Mouse (Mus musculus): ENCODE results near the gene Bmp2k. TPM values are rescaled to one million over a fixed set of nuclear protein-coding genes. Genes with fewer than 3 reads are reported as not detected.
A peak's percentile ranks its signal among the peaks of the same experiment; 100 is the strongest.
"Not testable (repeated sequence)": the region's sequence is repeated elsewhere in the genome, so short reads cannot be mapped to it uniquely, and the experiment has no call there.

Bmp2k gene
- polyA plus RNA-seq, 1 experiment from 2014 or later: 8.4 TPM

DNA sequence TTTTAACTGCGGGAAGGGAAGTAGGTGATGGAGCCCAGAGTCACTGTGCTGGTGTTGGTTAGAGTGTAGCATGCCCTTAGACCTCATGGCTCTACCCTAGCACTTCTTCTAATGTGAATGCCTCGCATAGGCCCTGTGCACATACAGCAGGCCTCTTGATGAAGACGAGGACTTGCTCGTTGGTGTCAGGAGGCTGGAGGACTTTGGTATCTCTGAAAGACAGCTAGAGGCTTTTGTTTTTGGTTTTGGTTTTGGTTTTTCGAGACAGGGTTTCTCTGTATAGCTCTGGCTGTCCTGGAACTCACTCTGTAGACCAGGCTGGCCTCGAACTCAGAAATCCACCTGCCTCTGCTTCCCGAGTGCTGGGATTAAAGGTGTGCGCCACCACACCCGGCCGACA lies 11.7 kb downstream of the Bmp2k start:
- not testable (repeated sequence) for ATAC-seq (replicated peaks); H3K9me3 ChIP-seq; H3K27me3 ChIP-seq; H3K4me3 ChIP-seq; H3K9ac ChIP-seq (replicated peaks); H3K27ac ChIP-seq (replicated peaks); H3K4me2 ChIP-seq (replicated peaks); H3K4me1 ChIP-seq; H3K36me3 ChIP-seq
- WGBS: 93% methylated on average over 10 of the region's 10 CpGs

DNA sequence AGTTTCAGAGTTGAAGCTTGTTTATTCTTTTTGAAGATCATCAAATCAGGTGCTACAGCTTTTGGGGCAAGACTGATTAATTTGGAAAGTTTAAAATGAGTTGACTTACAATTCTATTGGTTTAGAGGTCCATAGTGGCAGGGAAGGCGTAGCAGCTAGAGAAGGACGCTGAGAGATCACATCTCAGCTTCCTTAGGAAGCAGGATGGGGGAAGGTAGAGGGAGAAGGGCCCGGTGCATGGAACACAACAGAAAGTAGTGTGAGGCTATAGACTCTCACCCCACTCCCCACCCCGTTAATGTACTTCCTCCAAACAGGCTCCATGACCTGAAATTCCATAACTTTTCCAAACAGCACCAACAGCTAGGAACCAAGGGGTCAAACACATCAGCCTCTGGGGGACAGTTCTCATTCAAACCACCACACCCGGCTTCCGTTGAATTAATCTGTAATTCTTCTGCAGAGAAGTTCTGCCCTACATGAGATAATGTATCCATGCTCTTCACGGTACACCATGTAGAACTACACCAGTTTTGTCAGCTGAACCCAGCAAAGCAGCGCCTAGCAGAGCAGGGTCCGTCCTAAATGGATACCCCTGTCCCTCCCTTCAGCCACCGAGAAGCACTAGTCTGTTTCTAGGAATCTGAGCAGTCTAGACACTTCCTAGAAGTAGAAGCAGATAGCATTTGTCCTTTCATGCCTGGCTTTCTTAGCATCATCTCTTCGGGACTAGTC lies 12.3 kb downstream of the Bmp2k start:
- Histone ChIP-seq H3K27me3 (no peaks in the 10 kb centered on the region), H3K36me3 (no peaks in the 10 kb centered on the region), H3K27ac (replicated peaks) (no peak overlapping the region), H3K4me2 (replicated peaks) (no peak overlapping the region), H3K4me1 (0 out of 2 replicates have a peak, but pooled peaks cover 2% of the 10 kb centered on the region), H3K4me3 (no peak overlapping the region), H3K9me3 (no peaks in the 10 kb centered on the region), H3K9ac (replicated peaks) (no peak overlapping the region)
- no peak for ATAC-seq (replicated peaks)
- WGBS: 92% methylated on average over 11 of the region's 11 CpGs

GRCm38 (mm10) chr5:97015781-97016508 lies 18.5 kb downstream of the Bmp2k start:
- Histone ChIP-seq H3K4me2 (replicated peaks) (no peak overlapping the region), H3K4me1 (peaks cover 27% of the 10 kb centered on the region), H3K9ac (replicated peaks) (no peak overlapping the region), H3K4me3 (no peak overlapping the region), H3K27me3 (no peaks in the 10 kb centered on the region), H3K27ac (replicated peaks) (peak overlapping the region; percentile 51), H3K9me3 (no peaks in the 10 kb centered on the region), H3K36me3 (no peaks in the 10 kb centered on the region)
- 69% methylated on average over 11 of the region's 11 CpGs for WGBS
- ATAC-seq (replicated peaks): peak; percentile 67

GRCm38 (mm10) chr5:97016842-97017577 lies 19.5 kb downstream of the Bmp2k start:
- Histone ChIP-seq H3K27me3 (no peaks in the 10 kb centered on the region), H3K36me3 (no peaks in the 10 kb centered on the region), H3K9me3 (no peaks in the 10 kb centered on the region), H3K4me1 (peaks cover 27% of the 10 kb centered on the region), H3K9ac (replicated peaks) (no peak overlapping the region), H3K4me3 (no peak overlapping the region), H3K27ac (replicated peaks) (peak overlapping the region; percentile 48), H3K4me2 (replicated peaks) (no peak overlapping the region)
- no peak for ATAC-seq (replicated peaks)
- WGBS: 64% methylated on average over 9 of the region's 9 CpGs

- H3K9ac ChIP-seq (replicated peaks): no peak overlapping the region
- no peaks in the 10 kb centered on the region for H3K4me1 ChIP-seq
- no peaks in the 10 kb centered on the region for H3K9me3 ChIP-seq
- 74% methylated on average over 15 of the region's 15 CpGs for WGBS
- H3K4me3 ChIP-seq: no peak overlapping the region
- H3K27me3 ChIP-seq: no peaks in the 10 kb centered on the region
- H3K27ac ChIP-seq (replicated peaks): no peak overlapping the region
- no peak for ATAC-seq (replicated peaks)
- H3K36me3 ChIP-seq: no peaks in the 10 kb centered on the region
- no peak overlapping the region for H3K4me2 ChIP-seq (replicated peaks)
Observed at GRCm38 (mm10) chr5:97022305-97023278, 25.1 kb downstream of the Bmp2k start.

- Histone ChIP-seq H3K9me3 (no peaks in the 10 kb centered on the region), H3K4me2 (replicated peaks) (no peak overlapping the region), H3K27me3 (no peaks in the 10 kb centered on the region), H3K9ac (replicated peaks) (no peak overlapping the region), H3K27ac (replicated peaks) (no peak overlapping the region), H3K36me3 (no peaks in the 10 kb centered on the region), H3K4me3 (no peak overlapping the region), H3K4me1 (no peaks in the 10 kb centered on the region)
- WGBS: 95% methylated on average over 5 of the region's 5 CpGs
- no peak for ATAC-seq (replicated peaks)
Observed at GRCm38 (mm10) chr5:97024834-97025233, 27.3 kb downstream of the Bmp2k start.

DNA sequence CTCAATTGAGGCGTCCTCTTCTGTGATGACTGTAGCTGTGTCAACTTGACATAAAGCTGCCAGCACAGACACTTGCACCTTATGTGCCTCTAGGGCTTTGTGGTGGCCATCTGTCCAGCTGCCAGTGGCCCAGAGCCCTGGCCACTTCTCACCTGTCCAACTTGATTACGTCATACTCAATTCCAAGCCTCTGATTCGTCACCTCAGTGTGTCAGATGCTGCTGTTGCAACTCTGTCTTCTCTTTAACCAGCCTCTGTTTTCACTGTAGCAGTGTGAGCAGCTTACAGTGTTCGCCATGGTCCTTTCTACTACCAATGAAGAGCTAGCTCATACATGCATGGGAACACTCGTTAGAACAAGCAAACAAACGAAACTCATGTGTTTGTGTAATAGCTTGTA lies 28.2 kb downstream of the Bmp2k start:
- no peak for ATAC-seq (replicated peaks)
- Histone ChIP-seq H3K27me3 (no peaks in the 10 kb centered on the region), H3K4me2 (replicated peaks) (no peak overlapping the region), H3K27ac (replicated peaks) (no peak overlapping the region), H3K9ac (replicated peaks) (no peak overlapping the region), H3K4me1 (no peaks in the 10 kb centered on the region), H3K9me3 (no peaks in the 10 kb centered on the region), H3K36me3 (no peaks in the 10 kb centered on the region), H3K4me3 (no peak overlapping the region)
- 84% methylated on average over 6 of the region's 6 CpGs for WGBS

- Histone ChIP-seq H3K36me3 (no peaks in the 10 kb centered on the region), H3K9ac (replicated peaks) (no peak overlapping the region), H3K9me3 (no peaks in the 10 kb centered on the region), H3K27ac (replicated peaks) (no peak overlapping the region), H3K4me1 (no peaks in the 10 kb centered on the region), H3K4me2 (replicated peaks) (no peak overlapping the region), H3K4me3 (no peak overlapping the region), H3K27me3 (no peaks in the 10 kb centered on the region)
- ATAC-seq (replicated peaks): no peak
- 91% methylated on average over 8 of the region's 8 CpGs for WGBS
Observed at GRCm38 (mm10) chr5:97028004-97028403, 30.5 kb downstream of the Bmp2k start.

GRCm38 (mm10) chr5:97028840-97029239 lies 31.4 kb downstream of the Bmp2k start:
- H3K4me2 ChIP-seq (replicated peaks); H3K4me3 ChIP-seq; H3K27ac ChIP-seq (replicated peaks); H3K4me1 ChIP-seq; H3K9ac ChIP-seq (replicated peaks); H3K9me3 ChIP-seq; ATAC-seq (replicated peaks); H3K27me3 ChIP-seq; H3K36me3 ChIP-seq: not testable (repeated sequence)
- WGBS: 83% methylated on average over 1 of the region's 1 CpGs

DNA sequence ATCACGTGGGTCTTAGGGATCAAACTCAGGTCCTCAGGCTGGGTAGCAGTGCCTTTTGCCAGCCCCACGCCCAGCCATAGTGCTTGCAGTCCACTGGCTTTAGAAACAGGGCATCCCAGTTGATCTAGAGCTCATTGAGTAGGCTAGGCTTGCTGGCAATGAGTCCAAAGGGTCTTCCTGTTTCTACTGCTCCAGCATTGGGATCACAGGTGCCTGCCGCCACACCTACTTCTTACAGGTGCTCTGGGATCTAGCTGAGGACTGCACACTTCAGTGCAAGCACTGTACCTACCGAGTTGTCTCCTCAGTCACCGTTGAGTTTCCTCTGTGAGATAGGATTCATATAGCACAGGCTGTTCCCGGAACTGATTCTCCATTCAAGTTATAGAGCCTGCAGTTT lies 34.3 kb downstream of the Bmp2k start:
- 92% methylated on average over 6 of the region's 6 CpGs for WGBS
- Histone ChIP-seq H3K36me3 (no peaks in the 10 kb centered on the region), H3K4me3 (no peak overlapping the region), H3K27ac (replicated peaks) (no peak overlapping the region), H3K9me3 (no peaks in the 10 kb centered on the region), H3K4me1 (no peaks in the 10 kb centered on the region), H3K27me3 (no peaks in the 10 kb centered on the region), H3K9ac (replicated peaks) (no peak overlapping the region), H3K4me2 (replicated peaks) (no peak overlapping the region)
- no peak for ATAC-seq (replicated peaks)

- H3K36me3 ChIP-seq: no peaks in the 10 kb centered on the region
- no peak overlapping the region for H3K4me2 ChIP-seq (replicated peaks)
- H3K27ac ChIP-seq (replicated peaks): no peak overlapping the region
- no peak overlapping the region for H3K9ac ChIP-seq (replicated peaks)
- no peaks in the 10 kb centered on the region for H3K27me3 ChIP-seq
- ATAC-seq (replicated peaks): no peak
- H3K4me3 ChIP-seq: no peak overlapping the region
- no peaks in the 10 kb centered on the region for H3K4me1 ChIP-seq
- no peaks in the 10 kb centered on the region for H3K9me3 ChIP-seq
- 93% methylated on average over 7 of the region's 7 CpGs for WGBS
Observed at GRCm38 (mm10) chr5:97045260-97045659, 47.8 kb downstream of the Bmp2k start.

Measured in forebrain, embryonic 15.5 days (tissue).